ENCODE assay signal across 26 mouse cellular contexts in genomic region chr14:48607131-48607530, GRCm38 (mm10).
"Had no signal": no experiment of that assay in that cellular context is flagged by ENCODE, and none has a peak within 500 bp of the region (broad histone marks: within the 10 kb centered on the region; RNA-seq: fewer than 3 reads in every experiment).

No protein-coding gene starts in this region.

- H3K9me3 ChIP-seq: heart, embryonic 10.5 days; heart, embryonic 12.5 days; hindbrain, embryonic 10.5 days; intestine, embryonic 15.5 days; kidney, embryonic 15.5 days; limb, embryonic 13.5 days; limb, embryonic 15.5 days; liver, embryonic 12.5 days had no signal

- DNase-seq: gastrocnemius, postnatal 10 days; gastrocnemius, postnatal 25 days; heart, adult 18-20 months; heart, postnatal 10 days; heart, postnatal 4 days; kidney, adult 11 months; kidney, adult 2 months; kidney, adult 9 months; kidney, postnatal 14 days; kidney, postnatal 36 days; layer of hippocampus, adult 9-11 months; layer of hippocampus, postnatal 36 days; left cerebral cortex, postnatal 4 days had no signal

- H3K27ac ChIP-seq: heart, embryonic 10.5 days; hindbrain, embryonic 10.5 days; hindbrain, embryonic 14.5 days; intestine, embryonic 15.5 days; kidney, embryonic 15.5 days; kidney, postnatal 0 days; limb, embryonic 13.5 days; limb, embryonic 15.5 days; liver, embryonic 12.5 days; liver, embryonic 14.5 days had no signal

- H3K9ac ChIP-seq: heart, embryonic 12.5 days; hindbrain, embryonic 14.5 days; intestine, embryonic 15.5 days; kidney, embryonic 15.5 days; limb, embryonic 13.5 days; limb, embryonic 15.5 days; liver, embryonic 12.5 days; liver, embryonic 14.5 days had no signal

- H3K27me3 ChIP-seq: heart, embryonic 12.5 days; intestine, embryonic 15.5 days; kidney, embryonic 15.5 days; limb, embryonic 13.5 days; limb, embryonic 15.5 days; liver, embryonic 12.5 days had no signal

- H3K4me1 ChIP-seq: heart, embryonic 10.5 days; heart, embryonic 12.5 days; intestine, embryonic 15.5 days; kidney, embryonic 15.5 days; limb, embryonic 13.5 days; limb, embryonic 15.5 days; liver, embryonic 12.5 days had no signal

- ATAC-seq: hindbrain, embryonic 16.5 days; inflammation-experienced regulatory T-cells, adult 6 months; intestine, embryonic 15.5 days; liver, embryonic 12.5 days had no signal

- H3K4me2 ChIP-seq: heart, embryonic 12.5 days; hindbrain, embryonic 14.5 days; intestine, embryonic 15.5 days; kidney, embryonic 15.5 days; limb, embryonic 13.5 days; limb, embryonic 15.5 days; liver, embryonic 12.5 days had no signal

- H3K36me3 ChIP-seq: heart, embryonic 10.5 days; heart, embryonic 12.5 days; hindbrain, embryonic 10.5 days; intestine, embryonic 15.5 days; kidney, embryonic 15.5 days; limb, embryonic 13.5 days; limb, embryonic 15.5 days; liver, embryonic 12.5 days had no signal

- H3K4me3 ChIP-seq: heart, embryonic 10.5 days; heart, embryonic 12.5 days; hindbrain, embryonic 10.5 days; intestine, embryonic 15.5 days; kidney, embryonic 15.5 days; limb, embryonic 13.5 days; limb, embryonic 15.5 days; liver, embryonic 12.5 days had no signal
